Mouse (Mus musculus) G1E-ER4 (cell line): ENCODE results near the gene Dnajc13. TPM values are rescaled to one million over a fixed set of nuclear protein-coding genes. Genes with fewer than 3 reads are reported as not detected.

Source experiments
- GATA1 ChIP-seq: IDR thresholded peaks from one replicate; pipeline ENCODE4 v1.8.0; 2012; ENCODE audit warnings: low read length, inconsistent platforms
- polyA plus RNA-seq: library from polyadenylated mRNA; stranded (reverse); fragments of >175 nt; gene quantifications from 2 replicates; pipeline ENCODE4 v1.2.3, GENCODE M21; 2012

Gene Dnajc13
- polyA plus RNA-seq, 1 experiment = 86.7 TPM

DNA sequence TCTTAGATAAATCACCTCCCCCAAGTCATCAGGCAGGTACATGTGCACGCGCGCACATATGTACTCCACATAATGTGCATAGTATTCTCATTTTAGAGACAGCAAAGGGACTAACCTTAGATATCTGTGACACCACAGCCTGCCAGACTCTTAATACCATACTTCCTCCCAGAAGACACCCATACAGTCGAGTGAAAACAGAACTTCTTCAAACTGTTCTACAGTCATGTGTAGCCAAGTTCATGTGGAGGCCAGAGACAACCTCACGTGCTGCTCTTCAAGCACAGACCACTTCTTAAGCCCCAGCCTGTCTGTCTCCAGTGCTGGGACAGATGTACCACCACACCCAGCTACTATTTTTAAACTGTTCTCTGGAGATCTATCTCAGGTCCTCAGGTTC is 29.7 kb downstream of the Dnajc13 start:
- TF ChIP-seq GATA1 = no peak

GRCm38 (mm10) chr9:104232004-104232403 is 30.7 kb downstream of the Dnajc13 start:
- no peak for TF ChIP-seq GATA1

GRCm38 (mm10) chr9:104211402-104211801 is 51.3 kb downstream of the Dnajc13 start:
- TF ChIP-seq GATA1 = no peak

GRCm38 (mm10) chr9:104203851-104204250 is 58.9 kb downstream of the Dnajc13 start:
- TF ChIP-seq GATA1 = no peak

GRCm38 (mm10) chr9:104194528-104194927 is 68.2 kb downstream of the Dnajc13 start:
- TF ChIP-seq GATA1 = no peak

DNA sequence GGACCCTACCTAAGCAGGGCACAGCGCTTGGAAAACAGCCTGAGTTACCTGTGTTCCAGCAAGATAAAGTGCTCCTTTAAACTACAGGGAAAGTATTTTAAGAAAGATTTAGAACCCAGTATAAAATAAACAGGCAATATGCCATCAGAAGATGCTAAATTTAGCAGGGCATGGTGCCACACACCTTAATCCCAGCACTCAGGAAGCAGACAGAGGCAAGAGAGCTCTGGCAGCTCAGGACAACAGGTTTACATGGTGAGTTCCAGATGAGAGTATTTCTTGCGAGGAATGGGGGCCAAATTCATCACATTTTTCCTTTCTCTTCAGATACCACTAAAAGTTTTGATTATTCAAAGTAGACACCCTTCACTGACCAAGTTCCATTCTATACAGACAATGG is 68.8 kb downstream of the Dnajc13 start:
- no peak for TF ChIP-seq GATA1

GRCm38 (mm10) chr9:104193327-104193726 is 69.4 kb downstream of the Dnajc13 start:
- no peak for TF ChIP-seq GATA1

DNA sequence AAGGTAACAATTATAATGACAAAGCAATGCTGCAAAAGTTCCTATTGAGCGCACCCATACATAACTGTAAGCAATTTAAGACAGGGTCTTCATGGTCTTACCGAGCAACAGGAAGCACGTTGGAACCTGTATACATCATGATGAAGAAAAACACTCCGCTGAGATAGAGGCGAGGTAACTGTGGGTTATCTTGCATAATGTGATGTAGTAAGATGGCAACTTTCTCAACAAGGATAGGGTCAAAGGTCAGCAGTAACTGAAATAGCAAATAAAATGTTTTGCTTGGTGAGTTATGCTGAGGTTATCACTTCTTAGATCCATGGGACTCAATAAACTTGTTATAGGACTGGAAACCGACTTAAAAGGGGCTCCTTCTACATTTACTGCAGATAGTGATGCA is 70.2 kb downstream of the Dnajc13 start:
- TF ChIP-seq GATA1 = no peak

GRCm38 (mm10) chr9:104189657-104190056 is 73.1 kb downstream of the Dnajc13 start:
- no peak for TF ChIP-seq GATA1

- no peak for TF ChIP-seq GATA1
These were observed 74.0 kb downstream of the Dnajc13 start for GRCm38 (mm10) chr9:104188704-104189103.

DNA sequence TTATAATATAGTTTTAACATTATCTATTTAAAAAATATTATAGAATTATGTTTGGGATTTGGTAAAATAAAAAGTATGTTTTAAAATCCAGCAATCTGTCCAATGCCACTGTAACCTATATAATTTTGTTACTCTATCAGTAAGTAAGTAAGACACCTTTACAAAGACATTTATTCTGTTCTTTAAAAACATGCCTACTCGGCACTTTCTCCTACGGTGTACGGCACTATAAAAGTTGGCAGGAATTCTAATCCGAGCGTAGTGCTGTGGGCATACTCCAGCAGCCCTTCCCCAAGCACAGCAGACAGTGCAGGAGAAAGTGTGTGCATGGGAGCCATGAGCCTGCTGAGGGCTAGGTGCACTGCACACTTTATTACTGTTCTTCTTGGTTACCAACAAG is 75.7 kb downstream of the Dnajc13 start:
- no peak for TF ChIP-seq GATA1

- no peak for TF ChIP-seq GATA1
These were observed 79.5 kb downstream of the Dnajc13 start for GRCm38 (mm10) chr9:104183181-104183580.

- no peak for TF ChIP-seq GATA1
These were observed 80.4 kb downstream of the Dnajc13 start for GRCm38 (mm10) chr9:104182328-104182727.

GRCm38 (mm10) chr9:104181626-104182025 is 81.1 kb downstream of the Dnajc13 start:
- no peak for TF ChIP-seq GATA1

- no peak for TF ChIP-seq GATA1
These were observed 82.7 kb downstream of the Dnajc13 start for GRCm38 (mm10) chr9:104180046-104180445.

- TF ChIP-seq GATA1 = no peak
These were observed 90.4 kb downstream of the Dnajc13 start for GRCm38 (mm10) chr9:104172342-104172741.

GRCm38 (mm10) chr9:104171651-104172050 is 91.1 kb downstream of the Dnajc13 start:
- TF ChIP-seq GATA1 = no peak

- TF ChIP-seq GATA1 = no peak
These were observed 92.7 kb downstream of the Dnajc13 start for GRCm38 (mm10) chr9:104169986-104170385.
